Mouse (Mus musculus): ENCODE results near the gene Itgb8. TPM values are rescaled to one million over a fixed set of nuclear protein-coding genes. Genes with fewer than 3 reads are reported as not detected.

Gene Itgb8
- polyA plus RNA-seq, 2 experiments: 0.02 TPM; not detected in 1

DNA sequence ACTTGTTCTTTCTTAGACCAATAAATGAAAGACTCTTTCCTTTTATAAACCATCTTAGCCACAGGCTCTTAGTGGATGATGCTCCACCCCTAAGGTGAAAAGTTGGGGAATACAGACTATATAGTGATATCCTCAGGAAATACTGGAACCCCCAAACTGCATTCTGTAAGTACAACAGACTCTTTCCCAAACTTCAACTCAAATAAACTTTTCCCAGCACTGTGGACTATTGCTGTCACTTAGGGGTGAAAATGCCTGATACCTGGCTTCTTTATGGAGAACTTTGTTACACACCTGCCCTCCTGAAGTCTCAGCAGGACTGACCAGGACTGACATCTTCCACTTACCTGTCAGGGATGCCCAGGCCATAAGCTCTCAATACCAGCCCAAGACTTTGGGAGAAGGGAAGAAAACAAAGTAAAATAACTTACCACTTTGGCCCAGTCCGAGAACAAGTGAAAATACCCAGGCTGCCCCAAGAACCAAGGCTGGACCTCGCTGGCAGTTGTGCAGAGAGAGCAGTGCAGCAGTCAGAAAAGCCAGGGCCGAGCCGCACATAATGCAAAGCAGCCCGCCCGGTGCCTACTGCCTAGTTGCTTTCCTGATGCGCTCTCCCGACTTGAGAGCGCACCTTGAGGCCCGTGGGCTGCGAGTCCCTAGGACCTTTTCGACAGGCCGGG is 1.2 kb downstream of the Itgb8 start:
- H3K9me3 ChIP-seq (ENCODE audit: control insufficient read depth, low read length): no peaks in the 10 kb centered on the region
- H3K27ac ChIP-seq: no peak overlapping the region
- 7% methylated on average over 13 of the region's 13 CpGs for WGBS (ENCODE audit: insufficient replicate concordance)
- DNase-seq (ENCODE audit: low read depth in 3 of 3, low spot score in 3 of 3) (no peak), ATAC-seq (ENCODE audit: insufficient read depth) (no peak)
- no peaks in the 10 kb centered on the region for H3K36me3 ChIP-seq (replicated peaks; ENCODE audit: control insufficient read depth, insufficient read depth, low read depth)
- H3K9ac ChIP-seq (replicated peaks): no peak overlapping the region
- no peaks in the 10 kb centered on the region for H3K4me1 ChIP-seq (replicated peaks; ENCODE audit: control insufficient read depth in 2 of 2, insufficient read depth in 2 of 2, low read length in 1 of 2)
- peaks cover 24% of the 10 kb centered on the region for H3K27me3 ChIP-seq (ENCODE audit: control insufficient read depth, insufficient read depth, low read length)
- peak overlapping the region; percentile 55; the same call in 1 of the 2 replicates for H3K4me2 ChIP-seq (ENCODE audit: low read depth)
- H3K4me3 ChIP-seq (ENCODE audit: insufficient read depth in 1 of 2, low read depth in 2 of 2, low read length in 2 of 2): peak overlapping the region; percentile 6 to 32; a peak in 1 of 4 replicates
- TF ChIP-seq EP300 (IDR thresholded peaks at IDR 0.05; ENCODE audit: low read depth) (no peak), CTCF (IDR thresholded peaks at IDR 0.05; ENCODE audit: low read depth) (no peak)

DNA sequence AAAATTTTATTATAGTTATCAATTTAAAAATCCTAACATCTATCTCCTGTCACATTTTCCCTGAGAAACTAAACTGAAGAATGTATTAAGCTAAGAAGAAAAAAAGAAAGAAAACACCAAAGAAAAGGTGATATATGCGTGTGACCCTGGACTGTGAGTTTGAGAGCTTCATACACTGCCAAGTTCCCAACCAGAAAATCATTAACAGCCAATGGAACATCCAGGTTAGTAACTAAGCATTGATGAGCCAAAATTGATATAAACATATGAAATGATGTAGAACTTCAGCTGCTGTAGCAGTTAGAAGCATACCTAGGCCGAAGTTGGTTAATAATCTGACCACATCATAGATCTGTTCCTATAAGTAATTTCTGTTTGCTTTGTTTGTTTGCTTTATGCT is 6.8 kb downstream of the Itgb8 start:
- 65% methylated on average over 2 of the region's 2 CpGs for WGBS (ENCODE audit: insufficient replicate concordance)
- Histone ChIP-seq H3K4me1 (replicated peaks; ENCODE audit: control insufficient read depth in 2 of 2, insufficient read depth in 2 of 2, low read length in 1 of 2) (no peaks in the 10 kb centered on the region), H3K27ac (no peak overlapping the region), H3K27me3 (ENCODE audit: control insufficient read depth, insufficient read depth, low read length) (peaks cover under 1% of the 10 kb centered on the region), H3K4me3 (ENCODE audit: insufficient read depth in 1 of 2, low read depth in 2 of 2, low read length in 2 of 2) (no peak overlapping the region), H3K4me2 (ENCODE audit: low read depth) (no peak overlapping the region), H3K9ac (replicated peaks) (no peak overlapping the region), H3K36me3 (replicated peaks; ENCODE audit: control insufficient read depth, insufficient read depth, low read depth) (no peaks in the 10 kb centered on the region), H3K9me3 (ENCODE audit: control insufficient read depth, low read length) (no peaks in the 10 kb centered on the region)
- TF ChIP-seq CTCF (IDR thresholded peaks at IDR 0.05; ENCODE audit: low read depth) (no peak), EP300 (IDR thresholded peaks at IDR 0.05; ENCODE audit: low read depth) (no peak)
- DNase-seq (ENCODE audit: low read depth in 3 of 3, low spot score in 3 of 3) (no peak), ATAC-seq (ENCODE audit: insufficient read depth) (no peak)

DNA sequence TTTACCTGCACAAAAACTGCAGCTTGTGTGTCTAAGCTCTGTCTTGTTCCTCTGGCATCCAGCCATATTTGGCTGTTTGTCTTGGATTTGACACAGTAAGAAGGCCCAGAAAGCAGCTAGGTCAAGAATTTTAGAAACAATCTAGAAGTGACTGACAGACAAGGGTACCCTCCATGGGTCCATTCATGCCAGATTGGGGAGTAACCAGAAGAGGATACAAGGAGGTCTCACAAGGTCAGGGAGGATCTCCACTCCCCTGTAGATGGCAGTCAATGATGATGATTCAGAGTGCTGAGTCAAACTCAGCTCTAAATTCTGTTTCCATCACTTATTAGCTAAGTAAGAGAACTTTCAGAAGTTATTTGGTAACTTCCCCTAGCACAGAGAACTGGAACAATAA is 8.2 kb downstream of the Itgb8 start:
- no peaks in the 10 kb centered on the region for H3K9me3 ChIP-seq (ENCODE audit: control insufficient read depth, low read length)
- H3K4me2 ChIP-seq (ENCODE audit: low read depth): no peak overlapping the region
- H3K4me3 ChIP-seq (ENCODE audit: insufficient read depth in 1 of 2, low read depth in 2 of 2, low read length in 2 of 2): no peak overlapping the region
- no peak for ATAC-seq (ENCODE audit: insufficient read depth)
- TF ChIP-seq EP300 (IDR thresholded peaks at IDR 0.05; ENCODE audit: low read depth) (no peak), CTCF (IDR thresholded peaks at IDR 0.05; ENCODE audit: low read depth) (no peak)
- H3K9ac ChIP-seq (replicated peaks): no peak overlapping the region
- DNase-seq (ENCODE audit: low read depth in 3 of 3, low spot score in 3 of 3): no peak
- no peak overlapping the region for H3K27ac ChIP-seq
- H3K4me1 ChIP-seq (replicated peaks; ENCODE audit: control insufficient read depth in 2 of 2, insufficient read depth in 2 of 2, low read length in 1 of 2): no peaks in the 10 kb centered on the region
- H3K36me3 ChIP-seq (replicated peaks; ENCODE audit: control insufficient read depth, insufficient read depth, low read depth): no peaks in the 10 kb centered on the region
- H3K27me3 ChIP-seq (ENCODE audit: control insufficient read depth, insufficient read depth, low read length): no peaks in the 10 kb centered on the region

DNA sequence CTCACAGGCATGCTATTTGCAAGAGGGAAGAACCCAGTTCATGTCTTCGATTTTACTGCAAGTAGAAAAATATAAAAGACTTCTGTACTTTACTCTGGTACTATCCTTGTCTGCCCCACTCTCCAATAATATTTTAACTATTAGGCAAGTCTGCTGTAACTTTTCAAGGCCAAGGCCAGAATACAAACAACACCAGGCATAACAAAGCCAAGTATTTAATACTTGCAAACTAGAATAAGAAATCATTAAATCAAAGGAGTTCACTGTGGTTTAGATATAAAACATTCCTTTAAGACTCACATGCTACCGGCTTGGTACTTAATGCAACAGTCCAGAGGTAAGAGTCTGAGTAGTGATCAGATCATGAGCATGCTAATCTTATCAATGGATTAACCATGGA is 9.0 kb downstream of the Itgb8 start:
- TF ChIP-seq CTCF (IDR thresholded peaks at IDR 0.05; ENCODE audit: low read depth): no peak
- no peak for TF ChIP-seq EP300 (IDR thresholded peaks at IDR 0.05; ENCODE audit: low read depth)
- H3K27ac ChIP-seq: no peak overlapping the region
- no peaks in the 10 kb centered on the region for H3K36me3 ChIP-seq (replicated peaks; ENCODE audit: control insufficient read depth, insufficient read depth, low read depth)
- WGBS (ENCODE audit: insufficient replicate concordance): 51% methylated on average over 2 of the region's 2 CpGs
- H3K4me1 ChIP-seq (replicated peaks; ENCODE audit: control insufficient read depth in 2 of 2, insufficient read depth in 2 of 2, low read length in 1 of 2): no peaks in the 10 kb centered on the region
- no peak overlapping the region for H3K4me2 ChIP-seq (ENCODE audit: low read depth)
- H3K9ac ChIP-seq (replicated peaks): no peak overlapping the region
- H3K4me3 ChIP-seq (ENCODE audit: insufficient read depth in 1 of 2, low read depth in 2 of 2, low read length in 2 of 2): no peak overlapping the region
- no peaks in the 10 kb centered on the region for H3K27me3 ChIP-seq (ENCODE audit: control insufficient read depth, insufficient read depth, low read length)
- ATAC-seq (ENCODE audit: insufficient read depth) (no peak), DNase-seq (ENCODE audit: low read depth in 3 of 3, low spot score in 3 of 3) (no peak)
- no peaks in the 10 kb centered on the region for H3K9me3 ChIP-seq (ENCODE audit: control insufficient read depth, low read length)

DNA sequence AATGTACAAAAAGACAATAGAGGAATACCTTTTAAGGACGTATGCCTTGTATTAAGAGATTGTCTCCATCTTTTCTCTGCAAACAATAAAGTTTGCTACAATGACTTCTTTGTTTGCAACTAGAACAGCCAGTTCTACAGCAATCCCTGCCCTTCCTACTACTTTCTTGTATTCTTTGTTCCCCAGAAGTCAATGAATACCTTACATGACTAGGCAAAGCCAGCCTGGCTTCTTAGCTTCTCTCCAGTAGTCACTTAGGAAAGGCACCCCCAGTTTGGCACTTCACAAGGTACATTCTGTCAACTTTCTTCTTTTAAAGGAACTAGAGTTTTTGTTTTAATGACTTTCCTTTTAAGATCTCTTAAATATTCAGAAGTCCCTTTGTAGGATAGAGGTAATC is 10.7 kb downstream of the Itgb8 start:
- Histone ChIP-seq H3K36me3 (replicated peaks; ENCODE audit: control insufficient read depth, insufficient read depth, low read depth) (no peaks in the 10 kb centered on the region), H3K9me3 (ENCODE audit: control insufficient read depth, low read length) (no peaks in the 10 kb centered on the region), H3K4me3 (ENCODE audit: insufficient read depth in 1 of 2, low read depth in 2 of 2, low read length in 2 of 2) (no peak overlapping the region), H3K4me1 (replicated peaks; ENCODE audit: control insufficient read depth in 2 of 2, insufficient read depth in 2 of 2, low read length in 1 of 2) (no peaks in the 10 kb centered on the region), H3K27me3 (ENCODE audit: control insufficient read depth, insufficient read depth, low read length) (no peaks in the 10 kb centered on the region), H3K4me2 (ENCODE audit: low read depth) (no peak overlapping the region), H3K9ac (replicated peaks) (no peak overlapping the region), H3K27ac (no peak overlapping the region)
- TF ChIP-seq CTCF (IDR thresholded peaks at IDR 0.05; ENCODE audit: low read depth): no peak
- no peak for TF ChIP-seq EP300 (IDR thresholded peaks at IDR 0.05; ENCODE audit: low read depth)
- ATAC-seq (ENCODE audit: insufficient read depth): no peak
- no peak for DNase-seq (ENCODE audit: low read depth in 3 of 3, low spot score in 3 of 3)
- 52% methylated on average over 1 of the region's 1 CpGs for WGBS (ENCODE audit: insufficient replicate concordance)

All from liver, embryonic 14.5 days (tissue).